Mouse (Mus musculus) frontal cortex, postnatal 36 days (tissue): ENCODE data around the gene Mecom.

Experiments used
- DNase-seq, 2 experiments: peaks; one replicate each; pipeline ENCODE4 v3.0.0; 2022; ENCODE audit warnings: low spot score in 2 of 2

The Mecom gene

GRCm38 (mm10) chr3:29959051-29959450 is 588.8 kb downstream of the Mecom start:
- no peak for DNase-seq

DNA sequence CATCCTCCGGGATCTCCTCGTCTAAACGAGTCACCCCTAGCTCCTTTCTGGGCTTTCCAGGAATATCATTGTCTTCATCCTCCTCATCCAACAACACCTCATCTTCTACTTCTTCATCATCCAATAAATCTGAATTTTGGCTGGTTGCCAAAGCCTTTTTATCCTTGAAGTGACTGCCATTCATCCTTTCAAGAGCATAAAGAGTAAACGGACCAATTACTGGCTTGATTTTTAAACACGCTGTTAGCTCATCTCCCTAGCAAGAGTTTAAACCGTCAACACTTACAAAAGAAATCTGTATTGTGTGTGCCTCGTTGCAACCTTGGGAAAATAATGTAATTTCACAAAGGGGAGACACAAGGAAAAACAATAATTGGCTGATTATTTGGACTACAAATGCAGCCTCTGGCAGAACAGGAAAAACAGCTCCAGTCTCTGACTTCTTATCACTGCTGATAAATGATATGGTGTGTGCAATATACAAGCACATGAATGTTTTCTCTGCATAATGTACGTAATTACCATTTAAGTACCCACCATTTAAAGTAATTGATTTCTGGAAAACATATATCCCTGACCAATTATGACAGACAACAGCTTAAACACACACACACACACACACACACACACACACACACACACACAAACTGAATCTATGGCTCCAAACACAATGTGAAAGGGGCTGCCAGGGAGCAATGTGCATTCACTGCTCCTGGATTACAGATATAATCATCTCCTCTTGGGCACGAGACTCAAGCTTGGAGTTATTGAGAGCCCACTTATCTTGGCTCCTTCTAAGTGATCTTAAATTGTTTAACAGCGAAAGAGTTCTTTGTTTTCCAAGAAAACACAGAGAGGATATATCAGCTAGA is 590.2 kb downstream of the Mecom start:
- DNase-seq, result no peak

DNA sequence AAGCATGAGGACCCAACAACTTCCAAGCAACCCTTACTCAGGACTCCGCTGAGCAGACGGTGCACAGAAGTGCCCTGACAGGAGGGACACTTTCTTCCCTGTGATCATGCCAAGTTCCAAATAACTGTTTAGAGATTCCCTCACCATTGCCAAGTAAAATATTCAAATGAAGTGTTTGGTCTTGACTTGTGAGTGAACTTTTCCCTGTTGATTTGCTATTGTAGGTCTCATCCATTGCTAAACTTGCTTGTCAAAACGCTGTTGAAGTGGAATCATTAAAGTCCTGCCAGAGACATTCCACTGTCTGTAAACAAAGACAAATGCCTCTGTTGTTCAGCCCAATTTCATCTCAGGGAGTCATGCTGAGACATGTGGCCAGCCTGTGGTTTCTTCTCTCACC is 594.5 kb downstream of the Mecom start:
- DNase-seq, result no peak

DNA sequence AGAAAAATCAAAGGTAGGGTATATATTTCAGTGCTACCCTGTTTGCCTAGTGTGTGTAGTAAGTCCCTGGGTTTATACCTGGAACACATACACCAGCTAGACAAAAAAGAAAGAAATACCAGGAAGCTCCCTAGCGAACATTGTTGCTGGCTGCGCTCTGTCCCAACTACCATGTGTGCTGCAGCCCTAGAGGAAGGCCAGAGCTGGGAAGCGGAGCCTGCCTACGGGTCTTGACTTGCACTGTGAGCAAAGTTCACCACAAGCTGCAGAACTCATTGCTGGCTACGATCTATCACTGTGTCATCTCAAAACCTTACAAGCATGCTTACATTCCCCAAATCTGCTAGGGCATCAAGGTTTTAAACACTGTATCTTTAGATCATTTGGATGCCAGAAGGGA is 597.0 kb downstream of the Mecom start:
- no peak for DNase-seq

- no peak for DNase-seq
Measured at GRCm38 (mm10) chr3:29903596-29904308, 644.1 kb downstream of the Mecom start.
